Mouse (Mus musculus) adrenal gland, postnatal 10 days (tissue): ENCODE measurements around the gene Kcnk3. TPM values are rescaled to one million over a fixed set of nuclear protein-coding genes. Genes with fewer than 3 reads are reported as not detected.

Experiments used
- DNase-seq: peaks from one replicate; pipeline ENCODE4 v3.0.0; 2021; ENCODE audit warnings: mixed read lengths
- microRNA-seq: library from miRNA; unstranded; fragments of <30 nt; microRNA quantifications from one replicate; pipeline ENCODE4 v1.2.0, GENCODE M21; 2021
- total RNA-seq, 2 experiments: library from RNA; stranded (reverse); gene quantifications; 2 replicates each; pipeline ENCODE4 v1.2.3; 2021

Kcnk3 gene
- total RNA-seq, 2 experiments from 2014 or later = 549 to 558 TPM

GRCm38 (mm10) chr5:30674001-30674400 is 86.0 kb downstream of the Kcnk3 start:
- no peak for DNase-seq

Small RNAs within 50 kb of the gene (microRNA-seq; reads per million reads assigned to microRNA genes)
- not detected for gene Mir5625

Other genes starting within 250 kb of the Kcnk3 start
- gene Otof, start 126.2 kb upstream of the Kcnk3 start, total RNA-seq = under 1 TPM; 0.09 to 0.12 TPM
- gene 1700001C02Rik, start 122.1 kb upstream of the Kcnk3 start, total RNA-seq = not detected
- 1 to 10 TPM in 1 of 2 experiments, under 1 TPM in 1; 0.67 to 1.1 TPM for gene Cib4, start 42.3 kb upstream of the Kcnk3 start, total RNA-seq
- gene Slc35f6, start 59.8 kb downstream of the Kcnk3 start, total RNA-seq = 10 to 100 TPM; 30.4 to 34.6 TPM
- gene Cenpa, start 78.6 kb downstream of the Kcnk3 start, total RNA-seq = 10 to 100 TPM; 38.0 to 54.0 TPM
- gene Dpysl5, start 123.4 kb downstream of the Kcnk3 start, total RNA-seq = 1 to 10 TPM; 4.5 to 8.8 TPM
- 10 to 100 TPM; 35.9 to 47.4 TPM for gene Mapre3, start 226.5 kb downstream of the Kcnk3 start, total RNA-seq